Comparison of ENCODE assay signal across 8 mouse cellular contexts in genomic region chr11:53308251-53308864, GRCm38 (mm10). TPM values are rescaled to one million over a fixed set of nuclear protein-coding genes. Genes with fewer than 3 reads are reported as not detected.
DNase-seq lines count a peak whose midpoint lies in the region; ATAC-seq and TF ChIP-seq lines count a peak whose summit lies in the region.

No protein-coding gene starts in this region.

- H3K4me2 ChIP-seq in embryonic facial prominence, embryonic 15.5 days (replicated peaks) = no peak overlapping the region
- no peak overlapping the region for H3K4me2 ChIP-seq in forebrain, embryonic 13.5 days

- peak; percentile 68 for ATAC-seq in embryonic facial prominence, embryonic 15.5 days (ENCODE audit: insufficient number of reproducible peaks, low FRiP score, low TSS enrichment, low read depth)
- no peak for ATAC-seq in forebrain, embryonic 13.5 days
- no peak for ATAC-seq in frontal cortex, adult (ENCODE audit: low TSS enrichment)
- ATAC-seq in monocyte, adult 5-6 weeks (replicated peaks; ENCODE audit: insufficient number of reproducible peaks, low FRiP score, low TSS enrichment, poor library complexity, severe bottlenecking) = no peak

- no peak for TF ChIP-seq CTCF in lung, adult 2 months (IDR thresholded peaks at IDR 0.05; ENCODE audit: insufficient read depth, low read length)

- no peaks in the 10 kb centered on the region for H3K9me3 ChIP-seq in embryonic facial prominence, embryonic 15.5 days (replicated peaks)
- H3K9me3 ChIP-seq in forebrain, embryonic 13.5 days (replicated peaks) = no peaks in the 10 kb centered on the region

- peaks cover 20% of the 10 kb centered on the region for H3K4me1 ChIP-seq in embryonic facial prominence, embryonic 15.5 days
- peaks cover 21% of the 10 kb centered on the region for H3K4me1 ChIP-seq in lung, adult 2 months (ENCODE audit: control insufficient read depth, insufficient read depth, low read length)
- H3K4me1 ChIP-seq in forebrain, embryonic 13.5 days = no peaks in the 10 kb centered on the region

- H3K36me3 ChIP-seq in embryonic facial prominence, embryonic 15.5 days = no peaks in the 10 kb centered on the region
- H3K36me3 ChIP-seq in forebrain, embryonic 13.5 days (ENCODE audit: poor library complexity, severe bottlenecking) = no peaks in the 10 kb centered on the region

- peak; percentile 84 for DNase-seq in Muller cell, postnatal 12 days (ENCODE audit: inconsistent ontology term)
- peak; percentile 71 for DNase-seq in heart, postnatal 4 days
- DNase-seq in lung, adult 2 months = peak; percentile 19
- no peak for DNase-seq in spleen, adult 18-20 months

- no peak overlapping the region for H3K9ac ChIP-seq in embryonic facial prominence, embryonic 15.5 days
- H3K9ac ChIP-seq in forebrain, embryonic 13.5 days = no peak overlapping the region

- H3K4me3 ChIP-seq in embryonic facial prominence, embryonic 15.5 days (replicated peaks) = no peak overlapping the region
- no peak overlapping the region for H3K4me3 ChIP-seq in lung, adult 2 months (replicated peaks; ENCODE audit: extremely low read depth, low read depth, low read length)
- H3K4me3 ChIP-seq in forebrain, embryonic 13.5 days = no peak overlapping the region

- H3K27ac ChIP-seq in embryonic facial prominence, embryonic 15.5 days (replicated peaks) = peak overlapping the region; percentile 79
- H3K27ac ChIP-seq in forebrain, embryonic 13.5 days = no peak overlapping the region

- H3K27me3 ChIP-seq in embryonic facial prominence, embryonic 15.5 days = no peaks in the 10 kb centered on the region
- no peaks in the 10 kb centered on the region for H3K27me3 ChIP-seq in forebrain, embryonic 13.5 days

- no peak for TF ChIP-seq POLR2A in lung, adult 2 months (IDR thresholded peaks at IDR 0.05; ENCODE audit: borderline replicate concordance, extremely low read depth, low read depth, low read length)

RNA-seq across cellular contexts. Expression of gene Hspa4, which starts 8.1 kb away (rescaled TPM):
- 63.9 and 71.9 TPM in 2 replicates for polyA plus RNA-seq in embryonic facial prominence, embryonic 15.5 days (2015; fragmentation: Nextera tagmentation; extraction: Ambion mirVana)
- 100 to 1,000 TPM; 132 to 136 TPM for total RNA-seq in heart, postnatal 4 days (2021)
- 22.0 and 24.9 TPM in 2 replicates for polyA plus RNA-seq in lung, adult 2 months (2012; rRNA removed)
- polyA plus RNA-seq in forebrain, embryonic 13.5 days (2015; fragmentation: Nextera tagmentation; extraction: Ambion mirVana) = 62.7 and 67.2 TPM in 2 replicates
- 251 to 386 TPM (median 355 TPM) in 3 replicates for total RNA-seq in monocyte, adult 5-6 weeks (2017)

RNA-seq across cellular contexts. Expression of gene Zcchc10, which starts 16.1 kb away (rescaled TPM):
- 16.3 and 16.7 TPM in 2 replicates for polyA plus RNA-seq in embryonic facial prominence, embryonic 15.5 days (2015; fragmentation: Nextera tagmentation; extraction: Ambion mirVana)
- 10 to 100 TPM in 1 of 2 experiments, 1 to 10 TPM in 1; 9.3 to 12.0 TPM for total RNA-seq in heart, postnatal 4 days (2021)
- polyA plus RNA-seq in lung, adult 2 months (2012; rRNA removed) = 3.0 and 5.1 TPM in 2 replicates
- polyA plus RNA-seq in forebrain, embryonic 13.5 days (2015; fragmentation: Nextera tagmentation; extraction: Ambion mirVana) = 18.1 and 19.0 TPM in 2 replicates
- total RNA-seq in monocyte, adult 5-6 weeks (2017) = 2.3 to 9.1 TPM (median 5.5 TPM) in 3 replicates

RNA-seq across cellular contexts. Expression of gene Aff4, which starts 42.3 kb away (rescaled TPM):
- 43.1 and 50.3 TPM in 2 replicates for polyA plus RNA-seq in embryonic facial prominence, embryonic 15.5 days (2015; fragmentation: Nextera tagmentation; extraction: Ambion mirVana)
- 100 to 1,000 TPM; 141 to 157 TPM for total RNA-seq in heart, postnatal 4 days (2021)
- polyA plus RNA-seq in lung, adult 2 months (2012; rRNA removed) = 14.0 and 20.4 TPM in 2 replicates
- polyA plus RNA-seq in forebrain, embryonic 13.5 days (2015; fragmentation: Nextera tagmentation; extraction: Ambion mirVana) = 66.0 and 66.7 TPM in 2 replicates
- total RNA-seq in monocyte, adult 5-6 weeks (2017) = 73.5 to 126 TPM (median 78.0 TPM) in 3 replicates

Comparison
In these comparisons a context has a peak if more than half of its experiments do, and no peak if none do; other contexts are left out.
1. DNase-seq: peak in Muller cell, postnatal 12 days (single experiment), heart, postnatal 4 days (single experiment) and lung, adult 2 months (single experiment); none in spleen, adult 18-20 months (0 of 2).